Mouse (Mus musculus) myocyte (in vitro differentiated cells): ENCODE measurements around the gene Lrriq1. TPM values are rescaled to one million over a fixed set of nuclear protein-coding genes. Genes with fewer than 3 reads are reported as not detected.

Experiments
- H3K27me3 ChIP-seq: one replicate; pipeline ENCODE4 v1.6.1; 2011; ENCODE audit not compliant: control insufficient read depth, insufficient read depth, insufficient read length
- H3K36me3 ChIP-seq: one replicate; pipeline ENCODE4 v1.6.1; 2011; ENCODE audit not compliant: control insufficient read depth, insufficient read depth
- H3K4me2 ChIP-seq: one replicate; pipeline ENCODE4 v1.6.1; 2011; ENCODE audit warnings: low read depth, control low read depth
- H3K4me3 ChIP-seq: one replicate; pipeline ENCODE4 v1.5.1; 2011; ENCODE audit warnings: mild to moderate bottlenecking, control low read depth, moderate library complexity
- H3K79me2 ChIP-seq: one replicate; pipeline ENCODE4 v1.6.1; 2011; ENCODE audit not compliant: control insufficient read depth, insufficient read depth
- H3ac ChIP-seq: one replicate; pipeline ENCODE4 v1.6.1; 2011; ENCODE audit not compliant: control insufficient read depth, insufficient read length
- CEBPB ChIP-seq: IDR thresholded peaks from 2 replicates; pipeline ENCODE4 v1.6.1; 2011; ENCODE audit warnings: mild to moderate bottlenecking, moderate library complexity; ENCODE audit not compliant: poor library complexity, insufficient read depth, severe bottlenecking
- E2F4 ChIP-seq: IDR thresholded peaks from one replicate; pipeline ENCODE4 v1.6.1; 2011; ENCODE audit warnings: mild to moderate bottlenecking, control low read depth, moderate library complexity; ENCODE audit not compliant: insufficient read depth
- MAX ChIP-seq: IDR thresholded peaks from one replicate; pipeline ENCODE4 v1.6.1; 2011; ENCODE audit warnings: low read depth, mild to moderate bottlenecking, control low read depth
- MYOD1 ChIP-seq, 3 experiments: IDR thresholded peaks; one replicate each; pipeline ENCODE4 v1.6.1; 2011; ENCODE audit warnings: control low read depth in 2 of 3, low read depth in 2 of 3, mild to moderate bottlenecking in 2 of 3, moderate library complexity in 1 of 3; ENCODE audit not compliant: insufficient read length in 2 of 3, control insufficient read depth in 1 of 3
- MYOG ChIP-seq, 3 experiments: IDR thresholded peaks; one replicate each; pipeline ENCODE4 v1.6.1; 2011; ENCODE audit warnings: control low read depth in 2 of 3, low read depth in 2 of 3, mild to moderate bottlenecking in 2 of 3; ENCODE audit not compliant: insufficient read length in 2 of 3, control insufficient read depth in 1 of 3, insufficient read depth in 1 of 3
- POLR2A ChIP-seq: IDR thresholded peaks from one replicate; pipeline ENCODE4 v1.6.1; 2011; ENCODE audit warnings: low read depth, mild to moderate bottlenecking, control low read depth, moderate library complexity; ENCODE audit not compliant: insufficient read length
- POLR2AphosphoS2 ChIP-seq: IDR thresholded peaks from one replicate; pipeline ENCODE4 v1.6.1; 2011; ENCODE audit warnings: low read depth, control low read depth; ENCODE audit not compliant: insufficient read length
- REST ChIP-seq: IDR thresholded peaks from one replicate; pipeline ENCODE4 v1.6.1; 2011; ENCODE audit warnings: mild to moderate bottlenecking, control low read depth, moderate library complexity; ENCODE audit not compliant: insufficient read depth, insufficient read length
- SRF ChIP-seq: IDR thresholded peaks from one replicate; pipeline ENCODE4 v1.6.1; 2011; ENCODE audit warnings: low read depth; ENCODE audit not compliant: control insufficient read depth, insufficient read length
- TCF12 ChIP-seq: IDR thresholded peaks from one replicate; pipeline ENCODE4 v1.6.1; 2011; ENCODE audit warnings: mild to moderate bottlenecking, control low read depth; ENCODE audit not compliant: poor library complexity, insufficient read depth, severe bottlenecking
- TCF3 ChIP-seq: IDR thresholded peaks from one replicate; pipeline ENCODE4 v1.6.1; 2011; ENCODE audit warnings: low read depth, control low read depth; ENCODE audit not compliant: insufficient read length
- USF1 ChIP-seq: IDR thresholded peaks from one replicate; pipeline ENCODE4 v1.6.1; 2011; ENCODE audit warnings: low read depth, mild to moderate bottlenecking, control low read depth, moderate library complexity
- polyA plus RNA-seq: library from polyadenylated mRNA; unstranded; fragments of >200 nt; fragmentation: generic; extraction: Trizol; gene quantifications from one replicate; pipeline ENCODE4 v1.2.1, GENCODE M21; 2012; ENCODE audit warnings: missing spikeins

Lrriq1 gene
- polyA plus RNA-seq, 1 experiment, result not detected

DNA sequence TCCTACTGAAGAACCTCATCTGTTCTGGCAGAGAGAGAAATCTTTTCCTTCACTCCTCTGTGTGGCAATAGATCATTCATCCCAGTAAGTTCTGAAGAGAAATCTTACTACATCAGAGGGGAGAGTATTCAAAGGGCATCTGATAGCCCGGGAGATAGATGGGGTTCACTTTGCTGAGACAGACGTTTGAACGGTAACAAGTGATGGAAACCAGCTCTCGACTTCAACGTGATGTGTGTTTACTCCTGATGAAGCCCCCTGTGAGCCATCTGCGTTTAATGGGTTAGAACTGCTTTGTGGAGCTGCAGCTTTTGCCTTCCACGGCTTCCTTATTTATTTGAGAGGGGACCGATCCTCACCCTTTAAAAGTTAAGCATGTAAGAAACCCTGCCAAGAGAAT lies 235.2 kb downstream of the Lrriq1 start:
- TF ChIP-seq POLR2A (no peak), MAX (no peak), TCF3 (no peak), SRF (no peak), REST (no peak)
- no peak overlapping the region for H3K4me2 ChIP-seq
- H3ac ChIP-seq, result no peak overlapping the region

DNA sequence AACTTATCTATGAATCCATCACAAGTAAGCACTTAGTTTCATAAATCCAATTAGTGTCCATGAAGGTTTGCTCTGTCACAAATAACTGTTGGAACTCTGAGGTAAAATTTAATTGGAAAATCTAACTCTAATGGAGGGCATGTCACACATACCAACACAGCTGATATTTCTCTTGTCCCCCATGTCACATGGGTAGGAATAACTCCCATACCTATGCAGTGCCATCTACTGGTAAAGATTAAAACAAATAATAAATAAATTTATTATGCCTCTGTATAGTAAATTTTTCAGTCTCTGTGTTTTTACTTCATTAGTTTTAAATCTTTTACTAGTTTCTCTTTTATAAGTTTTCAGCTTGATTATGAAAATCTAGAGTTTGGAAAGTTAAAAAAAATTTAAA lies 236.5 kb downstream of the Lrriq1 start:
- Histone ChIP-seq H3K27me3 (no peaks in the 10 kb centered on the region), H3K79me2 (no peaks in the 10 kb centered on the region), H3ac (no peak overlapping the region), H3K4me3 (no peak overlapping the region), H3K4me2 (no peak overlapping the region), H3K36me3 (no peaks in the 10 kb centered on the region)
- TF ChIP-seq MYOD1 (IDR thresholded peaks at IDR 0.05; ENCODE audit: control insufficient read depth in 1 of 3, insufficient read length in 2 of 3, low read depth in 2 of 3) (no peak), SRF (no peak), REST (no peak), MYOG (IDR thresholded peaks at IDR 0.05; ENCODE audit: control insufficient read depth in 1 of 3, insufficient read depth in 1 of 3, insufficient read length in 2 of 3, low read depth in 2 of 3) (no peak), MAX (no peak), POLR2AphosphoS2 (no peak), E2F4 (no peak), POLR2A (no peak), CEBPB (no peak), TCF12 (no peak), USF1 (no peak)

More for the DNA sequence above, 235.2 kb downstream of the Lrriq1 start:
- H3K36me3 ChIP-seq, result no peaks in the 10 kb centered on the region
- no peak overlapping the region for H3K4me3 ChIP-seq
- no peaks in the 10 kb centered on the region for H3K27me3 ChIP-seq
- no peaks in the 10 kb centered on the region for H3K79me2 ChIP-seq

Other genes starting within 250 kb of the Lrriq1 start
- gene Alx1, start 206.1 kb downstream of the Lrriq1 start, polyA plus RNA-seq, result 2.0 TPM
- 0.54 TPM for gene Slc6a15, start 131.5 kb upstream of the Lrriq1 start, polyA plus RNA-seq